Mouse (Mus musculus) lung, postnatal 10 days (tissue): Measurements from ENCODE around the gene Oprd1.

Experiments
- DNase-seq: peaks from one replicate; pipeline ENCODE4 v3.0.0; 2021

Gene Oprd1

GRCm38 (mm10) chr4:132078296-132078714 lies 66.0 kb downstream of the Oprd1 start:
- DNase-seq: peak; percentile 38

GRCm38 (mm10) chr4:132077445-132077844 lies 66.8 kb downstream of the Oprd1 start:
- DNase-seq: no peak

- DNase-seq: peak; percentile 66
These were observed 67.5 kb downstream of the Oprd1 start for GRCm38 (mm10) chr4:132076480-132077405.

GRCm38 (mm10) chr4:132075796-132076195 lies 68.5 kb downstream of the Oprd1 start:
- DNase-seq: no peak

GRCm38 (mm10) chr4:132074933-132075769 lies 69.1 kb downstream of the Oprd1 start, which contains the start of gene Epb41:
TSS of gene Epb41 (minus strand) at chr4:132075321.
- peak; percentile 97 for DNase-seq

GRCm38 (mm10) chr4:132074077-132074932 lies 70.0 kb downstream of the Oprd1 start, which contains the start of gene Gm10300:
TSS of gene Gm10300 (plus strand) at chr4:132074697.
- DNase-seq: peak; percentile 56

- no peak for DNase-seq
These were observed 71.3 kb downstream of the Oprd1 start for GRCm38 (mm10) chr4:132072946-132073345.

GRCm38 (mm10) chr4:132072156-132072555 lies 72.1 kb downstream of the Oprd1 start:
- DNase-seq: no peak

GRCm38 (mm10) chr4:132071674-132072073 lies 72.6 kb downstream of the Oprd1 start:
- no peak for DNase-seq

- no peak for DNase-seq
These were observed 76.4 kb downstream of the Oprd1 start for GRCm38 (mm10) chr4:132067938-132068235.

GRCm38 (mm10) chr4:132067112-132067937 lies 77.0 kb downstream of the Oprd1 start:
- DNase-seq: no peak

GRCm38 (mm10) chr4:132066101-132066773 lies 78.0 kb downstream of the Oprd1 start:
- peak; percentile 43 for DNase-seq

- no peak for DNase-seq
These were observed 78.7 kb downstream of the Oprd1 start for GRCm38 (mm10) chr4:132065578-132065977.

- no peak for DNase-seq
These were observed 79.7 kb downstream of the Oprd1 start for GRCm38 (mm10) chr4:132064550-132064949.

GRCm38 (mm10) chr4:132062934-132063884 lies 81.1 kb downstream of the Oprd1 start:
- DNase-seq: no peak

GRCm38 (mm10) chr4:132062289-132062688 lies 82.0 kb downstream of the Oprd1 start:
- no peak for DNase-seq
